ENCODE assay signal across 8 mouse cellular contexts in the genomic region with DNA sequence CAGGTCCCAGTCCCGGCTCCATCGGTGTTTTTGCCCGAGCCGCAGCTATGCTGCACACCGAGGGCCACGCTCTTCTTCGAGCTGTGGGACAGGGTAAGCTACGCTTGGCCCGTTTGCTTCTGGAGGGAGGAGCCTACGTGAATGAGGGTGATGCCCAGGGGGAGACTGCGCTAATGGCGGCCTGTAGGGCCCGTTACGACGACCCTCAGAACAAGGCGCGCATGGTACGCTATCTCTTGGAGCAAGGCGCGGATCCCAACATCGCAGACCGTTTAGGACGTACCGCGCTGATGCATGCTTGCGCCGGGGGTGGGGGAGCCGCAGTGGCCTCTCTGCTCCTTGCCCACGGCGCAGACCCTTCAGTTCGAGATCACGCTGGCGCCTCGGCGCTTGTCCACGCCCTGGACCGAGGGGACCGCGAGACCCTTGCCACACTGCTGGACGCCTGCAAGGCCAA. TPM values are rescaled to one million over a fixed set of nuclear protein-coding genes. Genes with fewer than 3 reads are reported as not detected.
DNase-seq lines count a peak whose midpoint lies in the region; ATAC-seq and TF ChIP-seq lines count a peak whose summit lies in the region.

No protein-coding gene starts in this region.

- WGBS in lung, postnatal 0 days: under 1% methylated on average over 40 of the region's 40 CpGs
- WGBS in forebrain, embryonic 14.5 days: under 1% methylated on average over 40 of the region's 40 CpGs

- peak overlapping the region; percentile 29 for H3K4me3 ChIP-seq in lung, postnatal 0 days (ENCODE audit: low read depth, low read length)
- H3K4me3 ChIP-seq in forebrain, embryonic 14.5 days (ENCODE audit: low read depth, low read length): peak overlapping the region; percentile 48

- H3K9me3 ChIP-seq in lung, postnatal 0 days (ENCODE audit: low read length): no peaks in the 10 kb centered on the region
- no peaks in the 10 kb centered on the region for H3K9me3 ChIP-seq in forebrain, embryonic 14.5 days (replicated peaks; ENCODE audit: control insufficient read depth, low read length)

- no peak overlapping the region for H3K27ac ChIP-seq in lung, postnatal 0 days (ENCODE audit: low read length)
- peak overlapping the region; percentile 22 for H3K27ac ChIP-seq in forebrain, embryonic 14.5 days (ENCODE audit: low read depth, low read length)

- H3K9ac ChIP-seq in lung, postnatal 0 days (replicated peaks; ENCODE audit: low read depth): peak overlapping the region; percentile 9; the same call in 1 of the 2 replicates
- peak overlapping the region; percentile 79 for H3K9ac ChIP-seq in forebrain, embryonic 14.5 days (ENCODE audit: low read length)

- DNase-seq in CD4-positive, CD25-positive, alpha-beta regulatory T cell, adult 2 months (ENCODE audit: low read depth, low spot score): peak; percentile 43
- DNase-seq in lung, postnatal 0 days (ENCODE audit: low spot score): peak; percentile 16
- DNase-seq in lung, postnatal 25 days (ENCODE audit: low spot score): no peak
- DNase-seq in forebrain, embryonic 14.5 days (ENCODE audit: low spot score): peak; percentile 59
- DNase-seq in kidney, postnatal 10 days: peak; percentile 56
- DNase-seq in naive thymus-derived CD4-positive, alpha-beta T cell, adult 2 months (ENCODE audit: low read depth): peak; percentile 52

- no peak for TF ChIP-seq EP300 in lung, postnatal 0 days (IDR thresholded peaks at IDR 0.05)

- peaks cover 17% of the 10 kb centered on the region for H3K4me1 ChIP-seq in lung, postnatal 0 days (ENCODE audit: insufficient read depth, low read depth, low read length)
- H3K4me1 ChIP-seq in forebrain, embryonic 14.5 days (ENCODE audit: control insufficient read depth, insufficient read depth, low read length): peaks cover 46% of the 10 kb centered on the region

- H3K4me2 ChIP-seq in lung, postnatal 0 days (replicated peaks; ENCODE audit: low read depth, low read length): peak overlapping the region; percentile 85
- peak overlapping the region; percentile 99 for H3K4me2 ChIP-seq in forebrain, embryonic 14.5 days (ENCODE audit: low read length)

- H3K36me3 ChIP-seq in lung, postnatal 0 days (ENCODE audit: insufficient read depth, low read length): no peaks in the 10 kb centered on the region
- H3K36me3 ChIP-seq in forebrain, embryonic 14.5 days (ENCODE audit: control insufficient read depth, insufficient read depth, low read length): no peaks in the 10 kb centered on the region

- ATAC-seq in CD4-positive, CD25-positive, alpha-beta regulatory T cell, adult 4 months: no peak
- no peak for ATAC-seq in lung, postnatal 0 days
- no peak for ATAC-seq in forebrain, embryonic 14.5 days
- no peak for ATAC-seq in megakaryocyte-erythroid progenitor cell, adult 5-6 weeks (replicated peaks; ENCODE audit: low FRiP score, low TSS enrichment, poor library complexity, severe bottlenecking)

- no peak for TF ChIP-seq CTCF in lung, postnatal 0 days (IDR thresholded peaks at IDR 0.05)

- H3K27me3 ChIP-seq in lung, postnatal 0 days (replicated peaks; ENCODE audit: insufficient read depth, low read length): peaks cover 8% of the 10 kb centered on the region; the same call in 1 of the 2 replicates
- no peaks in the 10 kb centered on the region for H3K27me3 ChIP-seq in forebrain, embryonic 14.5 days (replicated peaks; ENCODE audit: control insufficient read depth, insufficient read depth, low read length)

RNA-seq across cellular contexts. Expression of gene Ankrd34a, which starts 1.0 kb away (rescaled TPM):
- polyA plus RNA-seq in CD4-positive, CD25-positive, alpha-beta regulatory T cell, adult 4 months (2017; shearing (Covaris generic)): not detected
- 0.18 and 0.37 TPM in 2 replicates for polyA plus RNA-seq in lung, postnatal 0 days (2015; fragmentation: Nextera tagmentation; extraction: Ambion mirVana)
- 11.8 and 14.9 TPM in 2 replicates for polyA plus RNA-seq in forebrain, embryonic 14.5 days (2014; fragmentation: Nextera tagmentation; extraction: Ambion mirVana)
- total RNA-seq in megakaryocyte-erythroid progenitor cell, adult 5-6 weeks (2014; fragmentation: Nextera tagmentation): not detected in 2 replicates
- total RNA-seq in megakaryocyte-erythroid progenitor cell, adult 5-6 weeks (2017): not detected in 2 replicates

RNA-seq across cellular contexts. Expression of gene Polr3gl, which starts 3.5 kb away (rescaled TPM):
- polyA plus RNA-seq in CD4-positive, CD25-positive, alpha-beta regulatory T cell, adult 4 months (2017; shearing (Covaris generic)): 10 to 100 TPM; 40.6 to 51.4 TPM
- polyA plus RNA-seq in lung, postnatal 0 days (2015; fragmentation: Nextera tagmentation; extraction: Ambion mirVana): 36.7 and 43.2 TPM in 2 replicates
- 8.0 and 8.2 TPM in 2 replicates for polyA plus RNA-seq in forebrain, embryonic 14.5 days (2014; fragmentation: Nextera tagmentation; extraction: Ambion mirVana)
- total RNA-seq in megakaryocyte-erythroid progenitor cell, adult 5-6 weeks (2014; fragmentation: Nextera tagmentation): 18.4 and 38.1 TPM in 2 replicates
- total RNA-seq in megakaryocyte-erythroid progenitor cell, adult 5-6 weeks (2017): 56.0 and 72.8 TPM in 2 replicates

RNA-seq across cellular contexts. Expression of gene Lix1l, which starts 3.5 kb away (rescaled TPM):
- polyA plus RNA-seq in CD4-positive, CD25-positive, alpha-beta regulatory T cell, adult 4 months (2017; shearing (Covaris generic)): under 1 TPM; 0.41 to 0.77 TPM
- 5.4 TPM in 2 replicates for polyA plus RNA-seq in lung, postnatal 0 days (2015; fragmentation: Nextera tagmentation; extraction: Ambion mirVana)
- polyA plus RNA-seq in forebrain, embryonic 14.5 days (2014; fragmentation: Nextera tagmentation; extraction: Ambion mirVana): 7.4 and 7.8 TPM in 2 replicates
- total RNA-seq in megakaryocyte-erythroid progenitor cell, adult 5-6 weeks (2014; fragmentation: Nextera tagmentation): 0.25 and 0.72 TPM in 2 replicates
- 0.72 and 0.94 TPM in 2 replicates for total RNA-seq in megakaryocyte-erythroid progenitor cell, adult 5-6 weeks (2017)

RNA-seq across cellular contexts. Expression of gene Gm16253, which starts 20.7 kb away (rescaled TPM):
- 1 to 10 TPM; 1.5 to 2.0 TPM for polyA plus RNA-seq in CD4-positive, CD25-positive, alpha-beta regulatory T cell, adult 4 months (2017; shearing (Covaris generic))
- 0.73 and 0.78 TPM in 2 replicates for polyA plus RNA-seq in lung, postnatal 0 days (2015; fragmentation: Nextera tagmentation; extraction: Ambion mirVana)
- 0.45 TPM in 1 of 2 replicates, not detected in the other for polyA plus RNA-seq in forebrain, embryonic 14.5 days (2014; fragmentation: Nextera tagmentation; extraction: Ambion mirVana)
- not detected in 2 replicates for total RNA-seq in megakaryocyte-erythroid progenitor cell, adult 5-6 weeks (2014; fragmentation: Nextera tagmentation)
- total RNA-seq in megakaryocyte-erythroid progenitor cell, adult 5-6 weeks (2017): not detected in 2 replicates

RNA-seq across cellular contexts. Expression of gene Rbm8a, which starts 32.3 kb away (rescaled TPM):
- 100 to 1,000 TPM; 102 to 135 TPM for polyA plus RNA-seq in CD4-positive, CD25-positive, alpha-beta regulatory T cell, adult 4 months (2017; shearing (Covaris generic))
- polyA plus RNA-seq in lung, postnatal 0 days (2015; fragmentation: Nextera tagmentation; extraction: Ambion mirVana): 90.3 and 91.4 TPM in 2 replicates
- polyA plus RNA-seq in forebrain, embryonic 14.5 days (2014; fragmentation: Nextera tagmentation; extraction: Ambion mirVana): 132 and 136 TPM in 2 replicates
- total RNA-seq in megakaryocyte-erythroid progenitor cell, adult 5-6 weeks (2014; fragmentation: Nextera tagmentation): 174 and 189 TPM in 2 replicates
- 95.5 and 108 TPM in 2 replicates for total RNA-seq in megakaryocyte-erythroid progenitor cell, adult 5-6 weeks (2017)
